Mouse (Mus musculus): ENCODE results near the gene Upf3a. TPM values are rescaled to one million over a fixed set of nuclear protein-coding genes. Genes with fewer than 3 reads are reported as not detected.

The Upf3a gene
- polyA plus RNA-seq, 1 experiment = 8.1 TPM

DNA sequence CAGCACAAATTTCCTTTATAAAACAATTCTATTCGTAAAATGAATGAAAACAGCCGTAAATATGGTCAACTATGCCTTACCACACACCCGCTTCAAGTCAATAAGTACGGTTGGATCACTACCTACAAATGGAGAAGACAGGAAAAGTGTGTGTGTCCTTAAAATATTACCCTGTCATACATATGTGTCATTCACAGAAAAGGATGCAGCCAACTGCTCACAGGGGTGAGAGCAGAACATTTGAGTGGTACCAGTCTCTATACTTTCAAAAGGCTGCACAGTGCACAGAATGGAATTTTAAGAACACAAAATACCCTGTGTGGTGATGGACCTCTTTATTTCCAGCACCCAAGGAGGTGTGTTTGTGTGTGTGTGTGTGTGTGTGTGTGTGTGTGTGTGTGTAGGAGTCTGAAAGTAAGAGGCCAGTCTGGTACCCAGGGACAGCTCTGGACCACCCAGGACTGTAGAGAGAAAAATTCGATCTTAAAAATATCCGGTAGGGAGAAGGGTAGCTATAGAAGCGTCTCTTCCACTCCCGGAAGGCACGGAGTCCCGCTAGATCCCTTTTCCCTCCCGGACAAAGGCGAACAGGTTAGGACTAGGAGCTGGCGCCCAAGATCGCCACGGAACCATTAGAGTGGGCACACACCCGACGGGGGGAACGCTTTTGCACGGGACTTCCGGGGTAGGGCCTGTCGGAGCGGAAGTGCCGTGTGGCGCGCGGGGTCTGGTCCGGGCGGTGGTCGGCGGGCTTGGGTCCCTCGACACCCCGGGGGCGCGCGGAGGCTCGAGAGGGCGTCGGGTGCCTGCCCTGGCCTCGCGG is 28.2 kb upstream of the Upf3a start, which contains the start of gene Cdc16:
Gene Cdc16, plus strand, starts transcription at position 695 of the 823 bp plus-strand sequence.
- TF ChIP-seq POLR2A (IDR thresholded peaks at IDR 0.05; ENCODE audit: low read depth, low read length) = peak; percentile 36
- no peak for TF ChIP-seq CTCF (conservative IDR thresholded peaks at IDR 0.05; ENCODE audit: insufficient read depth, insufficient read length, low read depth, low read length)
- DNase-seq = peak; percentile 93
- Histone ChIP-seq H3K36me3 (ENCODE audit: control insufficient read depth, insufficient read depth, low read length) (no peaks in the 10 kb centered on the region; the same call in 1 of the 2 replicates), H3K4me3 (ENCODE audit: insufficient read depth, low read depth, low read length) (peak within 1 kb of the TSS; percentile 78), H3K27ac (ENCODE audit: insufficient read depth, low read depth, low read length) (peak within 1 kb of the TSS; percentile 44), H3K4me1 (ENCODE audit: control insufficient read depth, insufficient read depth, low read length) (peaks cover 5% of the 10 kb centered on the region; the same call in 1 of the 2 replicates), H3K27me3 (replicated peaks; ENCODE audit: control insufficient read depth, insufficient read depth, low read length) (no peaks in the 10 kb centered on the region; the same call in 1 of the 2 replicates)
- WGBS = 7% methylated on average over 40 of the region's 40 CpGs

DNA sequence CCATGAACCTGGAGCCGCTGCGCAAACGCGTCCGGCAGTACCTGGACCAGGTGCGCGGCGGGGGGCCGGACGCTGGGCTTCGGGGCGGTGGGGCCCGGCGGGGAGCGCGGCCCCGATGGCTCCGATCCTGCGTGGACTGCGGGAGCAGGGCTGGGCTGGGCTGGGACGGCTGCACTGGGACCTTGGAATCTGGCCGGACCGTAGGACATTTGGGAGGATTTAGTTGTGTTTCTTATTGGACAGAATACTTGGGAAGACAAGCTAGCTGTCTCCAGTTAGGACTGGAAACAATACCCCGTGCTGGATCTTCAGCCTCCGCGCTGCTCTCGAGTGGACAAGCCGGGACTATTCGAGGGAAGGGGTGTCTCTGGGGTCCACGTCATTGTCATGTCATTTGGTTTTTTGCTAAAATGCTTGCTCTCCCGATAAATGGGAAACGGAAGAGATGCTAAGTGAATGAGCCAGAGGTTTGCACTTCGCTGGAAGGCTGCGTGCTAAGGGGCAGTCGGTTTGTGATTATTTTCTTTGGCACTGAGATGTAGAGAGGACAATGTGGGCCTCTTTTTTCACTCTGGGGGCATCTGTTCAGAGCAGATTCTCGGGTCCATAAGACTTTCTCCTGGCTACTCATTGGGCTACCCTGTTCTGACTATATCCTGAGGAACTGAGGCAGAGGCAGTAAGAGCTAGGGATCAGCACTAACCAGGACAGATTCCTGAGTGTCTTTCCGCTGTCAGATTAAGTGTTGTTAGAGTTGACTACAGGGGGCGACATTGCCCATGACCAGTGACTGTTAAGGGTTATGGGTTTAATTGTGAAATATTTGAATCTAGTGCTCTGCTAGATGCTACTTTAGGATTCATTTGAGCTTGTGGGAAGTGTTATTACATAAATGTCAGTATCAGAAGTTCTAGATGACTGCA is 27.3 kb upstream of the Upf3a start:
- Histone ChIP-seq H3K27me3 (replicated peaks; ENCODE audit: control insufficient read depth, insufficient read depth, low read length) (no peaks in the 10 kb centered on the region; the same call in 1 of the 2 replicates), H3K36me3 (ENCODE audit: control insufficient read depth, insufficient read depth, low read length) (no peaks in the 10 kb centered on the region; the same call in 1 of the 2 replicates), H3K4me1 (ENCODE audit: control insufficient read depth, insufficient read depth, low read length) (peaks cover 5% of the 10 kb centered on the region; the same call in 1 of the 2 replicates), H3K27ac (ENCODE audit: insufficient read depth, low read depth, low read length) (peak overlapping the region; percentile 44; the same call in 1 of the 2 replicates), H3K4me3 (ENCODE audit: insufficient read depth, low read depth, low read length) (peak overlapping the region; percentile 78)
- TF ChIP-seq POLR2A (IDR thresholded peaks at IDR 0.05; ENCODE audit: low read depth, low read length) (no peak), CTCF (conservative IDR thresholded peaks at IDR 0.05; ENCODE audit: insufficient read depth, insufficient read length, low read depth, low read length) (0 out of 2 replicates have a peak, but pooled peaks have one; percentile 21)
- 2% methylated on average over 37 of the region's 38 CpGs for WGBS
- DNase-seq = peak; percentile 61

DNA sequence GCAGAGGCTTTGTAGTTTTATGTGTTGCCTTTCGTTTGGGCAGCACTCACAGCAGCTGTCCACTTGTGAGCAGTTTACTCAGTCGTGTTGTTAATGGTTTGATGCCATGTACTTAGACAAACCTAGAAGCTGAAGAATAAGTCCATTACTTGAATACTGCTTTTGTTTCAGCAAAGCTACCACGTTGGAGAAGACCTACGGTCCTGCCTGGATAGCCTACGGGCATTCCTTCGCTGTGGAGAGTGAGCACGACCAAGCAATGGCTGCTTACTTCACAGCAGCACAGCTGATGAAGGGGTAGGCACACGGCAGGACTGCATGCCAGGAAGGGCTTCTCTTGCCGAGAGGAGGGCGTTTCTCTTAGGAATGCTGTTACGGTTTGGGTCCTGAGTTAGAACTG is 16.2 kb upstream of the Upf3a start:
- Histone ChIP-seq H3K36me3 (ENCODE audit: control insufficient read depth, insufficient read depth, low read length) (peaks cover 16% of the 10 kb centered on the region), H3K27ac (ENCODE audit: insufficient read depth, low read depth, low read length) (no peak overlapping the region), H3K4me3 (ENCODE audit: insufficient read depth, low read depth, low read length) (no peak overlapping the region), H3K27me3 (replicated peaks; ENCODE audit: control insufficient read depth, insufficient read depth, low read length) (no peaks in the 10 kb centered on the region), H3K4me1 (ENCODE audit: control insufficient read depth, insufficient read depth, low read length) (no peaks in the 10 kb centered on the region)
- no peak for DNase-seq
- 81% methylated on average over 11 of the region's 11 CpGs for whole genome bisulfite sequencing
- no peak for TF ChIP-seq POLR2A (IDR thresholded peaks at IDR 0.05; ENCODE audit: low read depth, low read length)
- TF ChIP-seq CTCF (conservative IDR thresholded peaks at IDR 0.05; ENCODE audit: insufficient read depth, insufficient read length, low read depth, low read length) = no peak

DNA sequence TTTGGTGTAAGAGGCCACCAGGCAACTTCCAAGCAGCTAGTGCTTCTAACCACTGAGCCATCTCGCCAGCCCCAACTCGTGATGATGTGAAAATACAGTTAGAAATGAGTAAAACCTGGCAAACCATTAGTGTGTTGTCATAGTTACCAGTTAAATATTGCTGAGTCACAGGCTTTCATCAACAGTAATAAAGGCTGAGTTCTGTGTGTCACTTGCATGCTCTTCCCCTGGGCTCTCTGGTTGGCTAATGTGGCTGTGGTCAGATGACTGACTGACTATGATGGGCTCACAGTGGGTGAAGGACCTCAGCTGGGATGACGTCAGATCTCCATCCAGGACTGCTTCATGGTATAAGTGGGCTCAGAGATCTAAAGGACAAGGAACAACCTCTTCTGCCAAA is 4.9 kb upstream of the Upf3a start:
- 74% methylated on average over 3 of the region's 3 CpGs for WGBS
- DNase-seq = no peak
- Histone ChIP-seq H3K27me3 (replicated peaks; ENCODE audit: control insufficient read depth, insufficient read depth, low read length) (no peaks in the 10 kb centered on the region), H3K4me1 (ENCODE audit: control insufficient read depth, insufficient read depth, low read length) (no peaks in the 10 kb centered on the region), H3K4me3 (ENCODE audit: insufficient read depth, low read depth, low read length) (no peak overlapping the region), H3K27ac (ENCODE audit: insufficient read depth, low read depth, low read length) (no peak overlapping the region), H3K36me3 (ENCODE audit: control insufficient read depth, insufficient read depth, low read length) (no peaks in the 10 kb centered on the region; the same call in 1 of the 2 replicates)
- no peak for TF ChIP-seq POLR2A (IDR thresholded peaks at IDR 0.05; ENCODE audit: low read depth, low read length)
- no peak for TF ChIP-seq CTCF (conservative IDR thresholded peaks at IDR 0.05; ENCODE audit: insufficient read depth, insufficient read length, low read depth, low read length)

DNA sequence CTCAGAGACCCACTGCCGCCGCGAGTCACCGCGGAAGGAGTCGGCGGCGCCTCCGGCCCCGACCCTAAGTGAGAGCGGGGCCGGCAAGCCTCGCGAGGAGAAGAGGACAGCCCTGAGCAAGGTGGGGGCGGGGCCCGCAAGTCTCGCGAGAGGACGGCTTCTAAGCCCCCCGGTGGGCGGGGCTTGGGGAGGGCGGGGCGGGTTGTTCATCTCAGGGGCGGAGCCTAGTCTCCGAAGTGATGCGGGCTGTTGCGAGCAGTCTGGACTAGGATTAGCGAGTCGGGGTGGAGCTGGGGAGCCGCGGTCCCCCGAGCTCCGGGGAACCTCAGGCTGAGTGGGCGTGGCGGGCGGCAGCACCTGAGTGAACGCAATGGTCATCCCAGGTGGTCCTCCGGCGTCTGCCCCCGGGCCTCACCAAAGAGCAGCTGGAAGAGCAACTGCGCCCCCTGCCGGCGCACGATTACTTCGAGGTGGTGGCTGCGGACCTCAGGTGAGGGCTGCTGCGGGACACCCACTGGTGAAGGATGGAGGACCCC is 417 bp downstream of the Upf3a start:
- peak overlapping the region; percentile 94 for H3K27ac ChIP-seq (ENCODE audit: insufficient read depth, low read depth, low read length)
- peaks cover 3% of the 10 kb centered on the region; the same call in 1 of the 2 replicates for H3K4me1 ChIP-seq (ENCODE audit: control insufficient read depth, insufficient read depth, low read length)
- TF ChIP-seq CTCF (conservative IDR thresholded peaks at IDR 0.05; ENCODE audit: insufficient read depth, insufficient read length, low read depth, low read length) = peak; percentile 70
- TF ChIP-seq POLR2A (IDR thresholded peaks at IDR 0.05; ENCODE audit: low read depth, low read length) = no peak
- H3K36me3 ChIP-seq (ENCODE audit: control insufficient read depth, insufficient read depth, low read length) = no peaks in the 10 kb centered on the region
- no peaks in the 10 kb centered on the region for H3K27me3 ChIP-seq (replicated peaks; ENCODE audit: control insufficient read depth, insufficient read depth, low read length)
- DNase-seq = peak; percentile 97
- under 1% methylated on average over 47 of the region's 47 CpGs for WGBS
- H3K4me3 ChIP-seq (ENCODE audit: insufficient read depth, low read depth, low read length) = peak overlapping the region; percentile 89

DNA sequence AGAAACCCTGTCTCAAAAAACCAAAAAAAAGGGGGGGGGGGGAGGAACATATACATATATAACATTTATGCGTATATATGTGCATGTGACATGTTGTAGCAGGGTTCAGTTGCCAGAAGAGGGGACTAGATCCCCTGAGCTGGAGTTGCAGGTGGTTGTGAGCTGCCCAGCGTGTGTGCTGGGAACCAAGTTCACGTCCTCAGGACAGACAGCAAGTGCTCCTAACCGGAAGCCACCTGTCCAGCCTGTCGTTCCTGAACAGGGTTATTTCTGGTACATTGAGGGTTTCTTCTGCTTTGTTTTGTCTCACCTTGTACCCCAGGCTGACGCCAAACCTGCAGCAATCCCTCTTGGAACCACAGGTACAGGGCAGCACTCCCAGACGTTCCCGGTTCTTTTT is 4.2 kb downstream of the Upf3a start:
- no peaks in the 10 kb centered on the region for H3K27me3 ChIP-seq (replicated peaks; ENCODE audit: control insufficient read depth, insufficient read depth, low read length)
- H3K4me1 ChIP-seq (ENCODE audit: control insufficient read depth, insufficient read depth, low read length) = peaks cover 3% of the 10 kb centered on the region; the same call in 1 of the 2 replicates
- H3K27ac ChIP-seq (ENCODE audit: insufficient read depth, low read depth, low read length) = no peak overlapping the region
- DNase-seq = no peak
- H3K4me3 ChIP-seq (ENCODE audit: insufficient read depth, low read depth, low read length) = no peak overlapping the region
- H3K36me3 ChIP-seq (ENCODE audit: control insufficient read depth, insufficient read depth, low read length) = no peaks in the 10 kb centered on the region
- WGBS = 92% methylated on average over 8 of the region's 8 CpGs
- TF ChIP-seq POLR2A (IDR thresholded peaks at IDR 0.05; ENCODE audit: low read depth, low read length) (no peak), CTCF (conservative IDR thresholded peaks at IDR 0.05; ENCODE audit: insufficient read depth, insufficient read length, low read depth, low read length) (no peak)
